ENCODE assay signal across 13 mouse cellular contexts in genomic region chr10:17395495-17396224, GRCm38 (mm10).
"Had no signal": no experiment of that assay in that cellular context is flagged by ENCODE, and none has a peak within 500 bp of the region (broad histone marks: within the 10 kb centered on the region; RNA-seq: fewer than 3 reads in every experiment).

No protein-coding gene starts in this region.

- DNase-seq: kidney, adult 9 months; kidney, postnatal 14 days; lung, embryonic 14.5 days; lung, postnatal 10 days; lung, postnatal 4 days; right cerebral cortex, postnatal 25 days; thymus, postnatal 36 days had no signal

- H3K9me3 ChIP-seq: limb, embryonic 10.5 days; liver, embryonic 15.5 days; midbrain, embryonic 12.5 days had no signal

- H3K4me3 ChIP-seq: limb, embryonic 10.5 days; liver, embryonic 15.5 days; midbrain, embryonic 12.5 days; myocyte; neural tube, embryonic 12.5 days had no signal

- H3K4me1 ChIP-seq: liver, embryonic 15.5 days; midbrain, embryonic 12.5 days; neural tube, embryonic 12.5 days had no signal

- H3K9ac ChIP-seq: liver, embryonic 15.5 days; lung, embryonic 14.5 days; midbrain, embryonic 12.5 days; neural tube, embryonic 12.5 days had no signal

- H3K27ac ChIP-seq: limb, embryonic 10.5 days; liver, embryonic 15.5 days; midbrain, embryonic 12.5 days; neural tube, embryonic 12.5 days had no signal

- H3K27me3 ChIP-seq: liver, embryonic 15.5 days; midbrain, embryonic 12.5 days; neural tube, embryonic 12.5 days had no signal

- H3K4me2 ChIP-seq: liver, embryonic 11.5 days; liver, embryonic 15.5 days; lung, embryonic 14.5 days; midbrain, embryonic 12.5 days; neural tube, embryonic 12.5 days had no signal

- H3K36me3 ChIP-seq: limb, embryonic 10.5 days; liver, embryonic 15.5 days; midbrain, embryonic 12.5 days; neural tube, embryonic 12.5 days had no signal
